Mouse (Mus musculus) left cerebral cortex, postnatal 14 days (tissue): ENCODE measurements around the gene Phyhipl. TPM values are rescaled to one million over a fixed set of nuclear protein-coding genes. Genes with fewer than 3 reads are reported as not detected.

Experiments
- total RNA-seq, 2 experiments: library from RNA; stranded (reverse); gene quantifications; 2 replicates each; pipeline ENCODE4 v1.2.3; 2021

The Phyhipl gene
- total RNA-seq, 2 experiments from 2014 or later: 212 to 227 TPM

Other genes starting within 250 kb of the Phyhipl start
- gene Fam13c, start 215.5 kb downstream of the Phyhipl start, total RNA-seq: 10 to 100 TPM; 46.9 to 50.9 TPM